Mouse (Mus musculus) testis, postnatal 14 days (tissue): ENCODE results near the gene Gpatch2.

ENCODE experiments used
- DNase-seq: peaks from one replicate; pipeline ENCODE4 v3.0.0; 2021; ENCODE audit warnings: low spot score

Gpatch2 gene

GRCm38 (mm10) chr1:187244734-187245133 lies 29.4 kb downstream of the Gpatch2 start:
- no peak for DNase-seq

- no peak for DNase-seq
Measured at GRCm38 (mm10) chr1:187250741-187251262, 35.5 kb downstream of the Gpatch2 start.

- DNase-seq, result no peak
Measured at GRCm38 (mm10) chr1:187258756-187259155, 43.4 kb downstream of the Gpatch2 start.

- no peak for DNase-seq
Measured at GRCm38 (mm10) chr1:187267601-187268000, 52.3 kb downstream of the Gpatch2 start.

GRCm38 (mm10) chr1:187270318-187271247 lies 55.3 kb downstream of the Gpatch2 start:
- DNase-seq, result no peak

- peak; percentile 28 for DNase-seq
Measured at GRCm38 (mm10) chr1:187277324-187277723, 62.0 kb downstream of the Gpatch2 start.

GRCm38 (mm10) chr1:187278472-187278871 lies 63.2 kb downstream of the Gpatch2 start:
- DNase-seq, result no peak

- no peak for DNase-seq
Measured at GRCm38 (mm10) chr1:187279776-187280175, 64.5 kb downstream of the Gpatch2 start.

- DNase-seq, result no peak
Measured at GRCm38 (mm10) chr1:187282321-187282720, 67.0 kb downstream of the Gpatch2 start.

GRCm38 (mm10) chr1:187282804-187283203 lies 67.5 kb downstream of the Gpatch2 start:
- no peak for DNase-seq

GRCm38 (mm10) chr1:187285735-187286134 lies 70.4 kb downstream of the Gpatch2 start:
- no peak for DNase-seq

- no peak for DNase-seq
Measured at GRCm38 (mm10) chr1:187286411-187286810, 71.1 kb downstream of the Gpatch2 start.

GRCm38 (mm10) chr1:187286924-187287323 lies 71.6 kb downstream of the Gpatch2 start:
- no peak for DNase-seq

- DNase-seq, result no peak
Measured at GRCm38 (mm10) chr1:187290186-187290585, 74.9 kb downstream of the Gpatch2 start.

- no peak for DNase-seq
Measured at GRCm38 (mm10) chr1:187291480-187292394, 76.4 kb downstream of the Gpatch2 start.

- DNase-seq, result no peak
Measured at GRCm38 (mm10) chr1:187292395-187292749, 77.1 kb downstream of the Gpatch2 start.

- no peak for DNase-seq
Measured at GRCm38 (mm10) chr1:187293233-187293632, 77.9 kb downstream of the Gpatch2 start.

- DNase-seq, result no peak
Measured at GRCm38 (mm10) chr1:187294522-187294921, 79.2 kb downstream of the Gpatch2 start.

GRCm38 (mm10) chr1:187295038-187295559 lies 79.8 kb downstream of the Gpatch2 start:
- no peak for DNase-seq

GRCm38 (mm10) chr1:187295711-187296110 lies 80.4 kb downstream of the Gpatch2 start:
- DNase-seq, result no peak

GRCm38 (mm10) chr1:187299236-187299635 lies 83.9 kb downstream of the Gpatch2 start:
- DNase-seq, result no peak

GRCm38 (mm10) chr1:187300626-187301025 lies 85.3 kb downstream of the Gpatch2 start:
- peak; percentile 25 for DNase-seq
